Mouse (Mus musculus): ENCODE data around the gene Rimbp2. TPM values are rescaled to one million over a fixed set of nuclear protein-coding genes. Genes with fewer than 3 reads are reported as not detected.
"Not testable (repeated sequence)": the region's sequence is repeated elsewhere in the genome, so short reads cannot be mapped to it uniquely, and the experiment has no call there.

Rimbp2 gene
- polyA plus RNA-seq, 1 experiment from 2014 or later, result not detected

GRCm38 (mm10) chr5:128971298-128971697, 18.0 kb upstream of the Rimbp2 start:
- Histone ChIP-seq H3K27me3 (replicated peaks) (no peaks in the 10 kb centered on the region), H3K36me3 (no peaks in the 10 kb centered on the region), H3K4me1 (no peaks in the 10 kb centered on the region), H3K4me3 (no peak overlapping the region), H3K4me2 (peak overlapping the region; percentile 28), H3K9me3 (replicated peaks) (no peaks in the 10 kb centered on the region), H3K27ac (no peak overlapping the region), H3K9ac (no peak overlapping the region)
- 22% methylated on average over 13 of the region's 14 CpGs for WGBS (ENCODE audit: insufficient replicate concordance)
- peak; percentile 10; the same call in 1 of the 2 replicates for ATAC-seq

GRCm38 (mm10) chr5:128970878-128971277, 17.6 kb upstream of the Rimbp2 start:
- no peak overlapping the region for H3K27ac ChIP-seq
- H3K9me3 ChIP-seq (replicated peaks), result no peaks in the 10 kb centered on the region
- H3K36me3 ChIP-seq, result no peaks in the 10 kb centered on the region
- H3K9ac ChIP-seq, result no peak overlapping the region
- no peaks in the 10 kb centered on the region for H3K4me1 ChIP-seq
- no peak for ATAC-seq
- H3K27me3 ChIP-seq (replicated peaks), result no peaks in the 10 kb centered on the region
- no peak overlapping the region for H3K4me3 ChIP-seq
- WGBS (ENCODE audit: insufficient replicate concordance), result 49% methylated on average over 10 of the region's 10 CpGs
- H3K4me2 ChIP-seq, result peak overlapping the region; percentile 28; the same call in 1 of the 2 replicates

DNA sequence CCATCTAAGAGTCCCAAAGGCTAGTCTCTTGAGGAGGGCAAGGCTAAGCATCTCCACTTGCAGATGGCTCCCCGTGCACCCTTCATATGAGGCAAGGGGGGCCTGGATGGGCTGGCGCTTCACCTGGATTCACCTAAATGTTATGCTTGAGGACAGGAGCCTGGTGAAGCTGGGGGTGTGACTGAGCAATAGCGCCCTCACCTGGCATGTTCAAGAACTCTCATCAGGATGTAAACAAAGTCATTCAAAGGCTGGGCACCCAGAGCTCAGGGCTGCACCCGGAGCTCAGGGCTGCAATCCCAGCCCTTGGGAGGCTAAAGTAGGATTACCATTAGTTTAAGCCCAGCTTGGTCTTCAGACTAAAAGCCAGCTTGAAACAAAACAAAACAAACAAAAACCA, 11.1 kb upstream of the Rimbp2 start:
- Histone ChIP-seq H3K36me3 (no peaks in the 10 kb centered on the region), H3K4me1 (no peaks in the 10 kb centered on the region), H3K4me2 (no peak overlapping the region), H3K27ac (no peak overlapping the region), H3K9ac (no peak overlapping the region), H3K27me3 (replicated peaks) (no peaks in the 10 kb centered on the region), H3K4me3 (no peak overlapping the region), H3K9me3 (replicated peaks) (peaks cover 13% of the 10 kb centered on the region)
- ATAC-seq, result no peak
- 46% methylated on average over 4 of the region's 4 CpGs for WGBS (ENCODE audit: insufficient replicate concordance)

DNA sequence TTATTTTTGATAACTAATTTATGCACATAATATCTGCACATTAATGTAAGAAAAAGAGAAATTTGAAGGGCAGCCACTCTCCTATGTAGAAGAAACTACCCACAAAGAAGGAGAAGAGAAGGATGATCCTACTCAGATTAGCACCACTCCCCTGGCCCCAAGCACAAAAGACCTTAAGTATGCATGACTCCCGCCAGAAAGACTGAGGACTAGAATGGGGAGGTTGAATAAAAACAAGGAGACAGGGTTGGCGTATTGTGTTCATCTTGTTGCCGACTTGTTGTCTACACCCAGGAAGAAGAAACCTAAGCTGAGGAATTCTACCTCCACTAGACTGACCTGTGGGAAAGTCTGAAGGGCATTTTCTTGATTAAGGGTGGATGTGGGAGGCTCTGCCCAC, 5.6 kb upstream of the Rimbp2 start:
- H3K9me3 ChIP-seq (replicated peaks), result peaks cover 23% of the 10 kb centered on the region
- H3K36me3 ChIP-seq, result no peaks in the 10 kb centered on the region
- no peak overlapping the region for H3K4me2 ChIP-seq
- WGBS (ENCODE audit: insufficient replicate concordance), result 75% methylated on average over 3 of the region's 3 CpGs
- no peak for ATAC-seq
- no peak overlapping the region for H3K4me3 ChIP-seq
- no peak overlapping the region for H3K9ac ChIP-seq
- peaks cover under 1% of the 10 kb centered on the region; the same call in 1 of the 2 replicates for H3K27me3 ChIP-seq (replicated peaks)
- no peak overlapping the region for H3K27ac ChIP-seq
- H3K4me1 ChIP-seq, result no peaks in the 10 kb centered on the region

GRCm38 (mm10) chr5:128954371-128954770, 1.1 kb upstream of the Rimbp2 start:
- H3K4me1 ChIP-seq; H3K4me3 ChIP-seq; H3K27ac ChIP-seq; H3K4me2 ChIP-seq; H3K36me3 ChIP-seq; H3K9me3 ChIP-seq (replicated peaks); ATAC-seq; H3K9ac ChIP-seq: not testable (repeated sequence)
- 79% methylated on average over 5 of the region's 5 CpGs for WGBS (ENCODE audit: insufficient replicate concordance)
- H3K27me3 ChIP-seq (replicated peaks), result peaks cover 37% of the 10 kb centered on the region

- Histone ChIP-seq H3K4me3 (peak overlapping the region; percentile 19; the same call in 1 of the 2 replicates), H3K4me2 (peak overlapping the region; percentile 56), H3K4me1 (no peaks in the 10 kb centered on the region), H3K27me3 (replicated peaks) (peaks cover 37% of the 10 kb centered on the region), H3K27ac (no peak overlapping the region), H3K9me3 (replicated peaks) (peaks cover 6% of the 10 kb centered on the region; the same call in 1 of the 2 replicates), H3K36me3 (no peaks in the 10 kb centered on the region), H3K9ac (no peak overlapping the region)
- WGBS (ENCODE audit: insufficient replicate concordance), result 4% methylated on average over 35 of the region's 35 CpGs
- no peak for ATAC-seq
Measured at GRCm38 (mm10) chr5:128952291-128953195, 743 bp downstream of the Rimbp2 start.

DNA sequence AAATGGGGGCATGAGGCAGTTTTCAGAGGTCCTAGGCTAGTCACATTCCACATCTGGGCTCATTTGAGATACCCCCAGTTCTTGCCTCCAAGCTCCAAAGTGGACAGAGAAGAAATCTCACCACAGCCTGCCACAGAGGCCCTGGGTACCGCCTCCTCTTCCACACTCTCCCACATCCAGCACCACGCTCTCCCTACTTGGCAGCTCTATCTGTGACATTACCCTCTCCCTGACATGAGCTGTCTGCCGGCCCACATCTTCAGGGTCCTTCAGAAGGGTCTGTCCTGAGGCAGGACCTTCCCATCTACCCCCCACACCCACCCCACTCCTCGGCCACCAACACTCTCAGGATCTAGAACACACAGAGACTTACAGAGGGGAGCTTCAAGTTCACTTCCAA, 1.8 kb downstream of the Rimbp2 start:
- no peaks in the 10 kb centered on the region for H3K36me3 ChIP-seq
- no peak overlapping the region for H3K9ac ChIP-seq
- H3K4me3 ChIP-seq, result no peak overlapping the region
- no peak overlapping the region for H3K4me2 ChIP-seq
- H3K9me3 ChIP-seq (replicated peaks), result peaks cover 9% of the 10 kb centered on the region; the same call in 1 of the 2 replicates
- 37% methylated on average over 4 of the region's 4 CpGs for WGBS (ENCODE audit: insufficient replicate concordance)
- no peak overlapping the region for H3K27ac ChIP-seq
- no peaks in the 10 kb centered on the region for H3K4me1 ChIP-seq
- H3K27me3 ChIP-seq (replicated peaks), result peaks cover 37% of the 10 kb centered on the region
- no peak for ATAC-seq

DNA sequence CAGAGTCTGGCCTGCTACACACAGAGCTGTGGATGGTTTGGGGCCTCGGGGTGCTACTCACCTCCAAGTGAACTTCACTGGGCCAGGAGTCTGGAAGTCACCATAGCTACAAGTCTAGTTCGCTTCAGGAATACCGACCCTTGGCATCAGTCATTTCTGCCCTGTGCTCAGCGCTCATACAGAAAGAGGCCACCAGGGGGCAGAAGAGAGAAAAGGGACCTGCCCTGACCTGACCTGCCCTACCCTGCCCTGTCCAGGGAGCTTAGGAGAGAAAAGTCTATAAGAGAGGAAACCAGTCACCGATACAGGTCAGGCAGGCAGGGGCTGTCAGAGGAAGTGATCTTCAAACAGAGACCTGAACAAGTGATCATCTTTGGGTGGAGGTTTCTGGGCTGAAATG, 6.2 kb downstream of the Rimbp2 start:
- Histone ChIP-seq H3K27me3 (replicated peaks) (peaks cover 18% of the 10 kb centered on the region), H3K9ac (no peak overlapping the region), H3K4me3 (no peak overlapping the region), H3K27ac (no peak overlapping the region), H3K4me1 (no peaks in the 10 kb centered on the region), H3K36me3 (no peaks in the 10 kb centered on the region), H3K4me2 (no peak overlapping the region), H3K9me3 (replicated peaks) (0 out of 2 replicates have a peak, but pooled peaks cover 8% of the 10 kb centered on the region)
- ATAC-seq, result no peak
- 61% methylated on average over 5 of the region's 5 CpGs for WGBS (ENCODE audit: insufficient replicate concordance)

DNA sequence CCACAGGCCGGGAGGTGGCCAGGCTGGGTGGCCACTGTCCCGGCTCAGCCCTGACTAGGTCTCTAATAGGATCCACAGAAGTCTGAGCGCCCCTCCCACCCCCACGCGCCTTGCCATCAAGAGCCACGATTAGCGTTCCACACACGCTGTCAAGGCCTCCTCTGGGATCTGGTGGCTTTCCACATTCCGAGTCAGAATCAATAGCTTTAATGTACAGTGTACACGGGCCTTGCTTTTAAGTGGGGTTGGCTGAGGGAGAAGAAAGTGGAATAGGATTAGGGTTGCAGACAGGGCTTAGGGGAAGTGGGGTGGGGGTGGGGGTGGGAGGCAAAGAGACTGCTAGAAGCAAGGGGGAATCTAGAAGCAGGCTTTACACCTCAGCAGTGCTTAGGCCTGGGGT, 12.8 kb downstream of the Rimbp2 start:
- no peaks in the 10 kb centered on the region for H3K9me3 ChIP-seq (replicated peaks)
- ATAC-seq, result no peak
- no peak overlapping the region for H3K27ac ChIP-seq
- H3K9ac ChIP-seq, result no peak overlapping the region
- H3K4me1 ChIP-seq, result no peaks in the 10 kb centered on the region
- 61% methylated on average over 10 of the region's 10 CpGs for WGBS (ENCODE audit: insufficient replicate concordance)
- no peak overlapping the region for H3K4me3 ChIP-seq
- H3K4me2 ChIP-seq, result no peak overlapping the region
- H3K27me3 ChIP-seq (replicated peaks), result no peaks in the 10 kb centered on the region
- no peaks in the 10 kb centered on the region for H3K36me3 ChIP-seq

DNA sequence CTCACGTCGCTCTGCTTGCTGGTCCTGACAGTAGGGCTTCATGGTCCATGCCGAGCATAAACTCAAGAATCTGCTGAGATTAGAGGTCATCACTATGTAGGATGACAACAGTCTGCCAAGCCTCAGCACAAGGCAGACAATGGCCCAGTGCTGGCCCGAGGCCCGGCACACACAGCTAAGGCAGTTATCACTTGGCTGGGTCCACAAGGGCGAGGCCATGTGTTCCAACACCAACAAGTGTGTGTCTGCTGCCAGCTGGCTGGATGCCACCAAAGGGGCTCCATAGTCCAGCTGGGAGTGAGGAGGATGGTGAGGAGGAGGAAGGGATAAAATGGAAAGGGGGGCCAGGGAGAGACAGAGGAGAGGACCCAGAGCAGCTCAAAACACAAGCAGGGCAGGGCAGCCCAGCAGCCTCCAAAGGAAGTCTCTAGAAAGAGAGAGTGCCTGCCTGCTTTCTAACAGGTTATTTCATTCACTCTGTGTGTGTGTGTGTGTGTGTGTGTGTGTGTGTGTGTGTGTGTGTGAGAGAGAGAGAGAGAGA, 17.9 kb downstream of the Rimbp2 start:
- Histone ChIP-seq H3K4me1 (no peaks in the 10 kb centered on the region), H3K4me2 (no peak overlapping the region), H3K36me3 (no peaks in the 10 kb centered on the region), H3K27ac (no peak overlapping the region), H3K4me3 (no peak overlapping the region), H3K9ac (no peak overlapping the region), H3K9me3 (replicated peaks) (no peaks in the 10 kb centered on the region), H3K27me3 (replicated peaks) (no peaks in the 10 kb centered on the region)
- ATAC-seq, result no peak
- WGBS (ENCODE audit: insufficient replicate concordance), result 64% methylated on average over 6 of the region's 6 CpGs

- Histone ChIP-seq H3K4me2 (no peak overlapping the region), H3K27me3 (replicated peaks) (no peaks in the 10 kb centered on the region), H3K36me3 (no peaks in the 10 kb centered on the region), H3K9ac (no peak overlapping the region), H3K9me3 (replicated peaks) (no peaks in the 10 kb centered on the region), H3K4me1 (no peaks in the 10 kb centered on the region), H3K27ac (no peak overlapping the region), H3K4me3 (no peak overlapping the region)
- WGBS (ENCODE audit: insufficient replicate concordance), result 53% methylated on average over 5 of the region's 5 CpGs
- ATAC-seq, result no peak
Measured at GRCm38 (mm10) chr5:128932776-128933175, 20.5 kb downstream of the Rimbp2 start.

GRCm38 (mm10) chr5:128925073-128925472, 28.2 kb downstream of the Rimbp2 start:
- H3K9me3 ChIP-seq (replicated peaks), result no peaks in the 10 kb centered on the region
- H3K9ac ChIP-seq, result no peak overlapping the region
- WGBS (ENCODE audit: insufficient replicate concordance), result 65% methylated on average over 4 of the region's 4 CpGs
- H3K27me3 ChIP-seq (replicated peaks), result no peaks in the 10 kb centered on the region
- H3K4me2 ChIP-seq, result no peak overlapping the region
- no peaks in the 10 kb centered on the region for H3K36me3 ChIP-seq
- ATAC-seq, result no peak
- H3K4me3 ChIP-seq, result no peak overlapping the region
- H3K4me1 ChIP-seq, result no peaks in the 10 kb centered on the region
- no peak overlapping the region for H3K27ac ChIP-seq
